26 mouse cellular contexts compared by ENCODE assay signal in the genomic region with DNA sequence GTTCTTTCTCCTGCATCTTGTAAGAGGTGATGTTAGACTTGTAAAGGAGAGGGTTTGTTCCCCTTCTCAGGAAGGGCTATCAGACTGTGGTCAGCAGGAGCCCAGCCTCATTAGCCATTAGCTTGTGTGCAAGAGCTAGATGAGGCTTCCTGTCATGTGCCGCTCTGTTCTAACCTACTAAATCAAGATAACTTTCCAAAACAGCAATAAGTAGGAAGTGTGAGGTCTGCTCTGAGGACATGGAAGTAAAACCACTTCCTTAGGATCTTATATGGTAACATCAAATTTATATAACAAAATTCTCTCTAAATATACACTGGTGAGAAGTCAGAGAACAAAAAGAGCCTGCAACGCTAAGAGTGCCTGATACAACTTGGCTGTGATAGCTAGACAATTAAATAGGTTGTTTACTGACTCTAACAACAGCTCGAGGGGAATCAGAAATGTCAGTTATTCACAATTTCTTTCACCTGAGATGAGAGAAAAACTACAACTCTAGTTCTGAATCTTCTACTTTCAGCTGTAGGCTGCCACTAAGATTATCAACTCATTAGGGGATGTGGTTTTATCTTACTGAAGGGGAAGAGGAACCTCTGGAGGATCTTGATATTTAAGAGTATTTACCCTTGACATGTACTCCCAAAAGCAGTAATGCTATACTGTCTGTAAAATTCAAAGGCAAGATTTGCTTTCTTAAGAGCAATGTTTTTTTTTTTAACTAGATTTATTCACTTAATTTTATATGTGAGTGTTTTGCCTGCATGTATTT. TPM values are rescaled to one million over a fixed set of nuclear protein-coding genes. Genes with fewer than 3 reads are reported as not detected.
DNase-seq lines count a peak whose midpoint lies in the region; ATAC-seq and TF ChIP-seq lines count a peak whose summit lies in the region.
"Had no signal": no experiment of that assay in that cellular context is flagged by ENCODE, and none has a peak within 500 bp of the region (broad histone marks: within the 10 kb centered on the region; RNA-seq: fewer than 3 reads in every experiment).

No protein-coding gene starts in this region.

- no peak for DNase-seq in left cerebral cortex, adult 2 months (ENCODE audit: extremely low spot score in 1 of 2, low spot score in 2 of 2)
- no peak for DNase-seq in left cerebral cortex, adult 8-10 months (ENCODE audit: low spot score in 2 of 2)
- peak; percentile 63 for DNase-seq in MEL-GATA-1-ER (ENCODE audit: extremely low read depth, low read depth)
- DNase-seq in induced T-regulatory cell, adult 2 months (ENCODE audit: low read depth) = peak; percentile 53
- DNase-seq in urinary bladder, postnatal 36 days (ENCODE audit: low spot score in 2 of 2) = no peak
- no peak for DNase-seq in heart, postnatal 25 days (ENCODE audit: low spot score)
- DNase-seq in embryo, embryonic 9.5 days (ENCODE audit: extremely low spot score) = no peak
- DNase-seq: adrenal gland, postnatal 36 days; B cell, adult 2 months; cerebellum, postnatal 25 days; forebrain, postnatal 0 days; gastrocnemius, postnatal 14 days; kidney, adult 18-20 months; kidney, postnatal 10 days; right cerebral cortex, postnatal 4 days; thymus, postnatal 4 days had no signal

- 66% methylated on average over 3 of the region's 3 CpGs for WGBS in intestine, postnatal 0 days

- no peaks in the 10 kb centered on the region for H3K36me3 ChIP-seq in intestine, postnatal 0 days (ENCODE audit: control insufficient read depth, insufficient read depth)
- H3K36me3 ChIP-seq: embryonic facial prominence, embryonic 12.5 days; hindbrain, embryonic 15.5 days; limb, embryonic 13.5 days; neural tube, embryonic 13.5 days had no signal

- H3K4me3 ChIP-seq in left cerebral cortex, adult 2 months = no peak overlapping the region
- H3K4me3 ChIP-seq in intestine, postnatal 0 days (ENCODE audit: low read depth, low read length) = no peak overlapping the region
- H3K4me3 ChIP-seq: embryonic facial prominence, embryonic 12.5 days; hindbrain, embryonic 15.5 days; limb, embryonic 13.5 days; neural tube, embryonic 13.5 days had no signal

- no peak overlapping the region for H3K4me2 ChIP-seq in intestine, postnatal 0 days (replicated peaks; ENCODE audit: low read depth)
- H3K4me2 ChIP-seq: embryonic facial prominence, embryonic 12.5 days; hindbrain, embryonic 15.5 days; limb, embryonic 13.5 days; neural tube, embryonic 13.5 days had no signal

- no peaks in the 10 kb centered on the region for H3K9me3 ChIP-seq in intestine, postnatal 0 days (ENCODE audit: control insufficient read depth)
- H3K9me3 ChIP-seq: embryonic facial prominence, embryonic 12.5 days; hindbrain, embryonic 15.5 days; limb, embryonic 13.5 days; neural tube, embryonic 13.5 days had no signal

- intact Hi-C loops in left cerebral cortex, adult 2 months (cut with DNase I) = no loop called here
- intact Hi-C loops in heart, postnatal 25 days (cut with DNase I) = no loop called here

- H3K4me1 ChIP-seq in intestine, postnatal 0 days (replicated peaks; ENCODE audit: control insufficient read depth, insufficient read depth, low read length) = no peaks in the 10 kb centered on the region
- H3K4me1 ChIP-seq: hindbrain, embryonic 15.5 days had no signal

- peaks cover 18% of the 10 kb centered on the region; the same call in 1 of the 2 replicates for H3K27me3 ChIP-seq in intestine, postnatal 0 days (replicated peaks; ENCODE audit: control insufficient read depth, insufficient read depth, low read length)

- ATAC-seq in intestine, postnatal 0 days = no peak
- ATAC-seq: forebrain, postnatal 0 days; lung, postnatal 0 days; Patski had no signal

- TF ChIP-seq CTCF in left cerebral cortex, adult 2 months (IDR thresholded peaks at IDR 0.05) = no peak
- no peak for TF ChIP-seq CTCF in intestine, postnatal 0 days (IDR thresholded peaks at IDR 0.05; ENCODE audit: low read depth)

- no peak overlapping the region for H3K9ac ChIP-seq in intestine, postnatal 0 days (ENCODE audit: low read depth, low read length)
- H3K9ac ChIP-seq: embryonic facial prominence, embryonic 12.5 days; forebrain, postnatal 0 days; hindbrain, embryonic 15.5 days; limb, embryonic 13.5 days; liver, embryonic 14.5 days; neural tube, embryonic 13.5 days had no signal

- H3K27ac ChIP-seq in left cerebral cortex, adult 2 months = peak overlapping the region; percentile 62; the same call in 1 of the 2 replicates
- no peak overlapping the region for H3K27ac ChIP-seq in intestine, postnatal 0 days (ENCODE audit: low read depth, low read length)
- H3K27ac ChIP-seq: embryonic facial prominence, embryonic 12.5 days; hindbrain, embryonic 15.5 days; limb, embryonic 13.5 days; liver, embryonic 14.5 days; neural tube, embryonic 13.5 days had no signal

RNA-seq across cellular contexts. Expression of a gene that starts 3.2 kb away (rescaled TPM):
- total RNA-seq in left cerebral cortex, adult 2 months (2021) = under 1 TPM; 0.61 to 0.75 TPM
- total RNA-seq in left cerebral cortex, adult 8-10 months (2022) = 1 to 10 TPM in 2 of 4 experiments, under 1 TPM in 2; 0.44 to 1.6 (median 0.97) TPM
- total RNA-seq in heart, postnatal 25 days (2021) = not detected
- polyA plus RNA-seq in intestine, postnatal 0 days (2015; fragmentation: Nextera tagmentation; extraction: Ambion mirVana) = 0.05 TPM in 1 of 2 replicates, not detected in the other
- total RNA-seq: adrenal gland, postnatal 36 days; gastrocnemius, postnatal 14 days; monocyte, adult 5-6 weeks had no signal
- polyA plus RNA-seq: heart, postnatal 0 days had no signal

RNA-seq across cellular contexts. Expression of a gene that starts 8.4 kb away (rescaled TPM):
- total RNA-seq in left cerebral cortex, adult 2 months (2021) = 10 to 100 TPM; 16.7 to 17.8 TPM
- total RNA-seq in left cerebral cortex, adult 8-10 months (2022) = 10 to 100 TPM in 1 of 4 experiments, 1 to 10 TPM in 3; 8.1 to 10.5 (median 9.0) TPM
- total RNA-seq in heart, postnatal 25 days (2021) = 1 to 10 TPM; 1.6 to 2.9 TPM
- 8.6 and 9.0 TPM in 2 replicates for polyA plus RNA-seq in intestine, postnatal 0 days (2015; fragmentation: Nextera tagmentation; extraction: Ambion mirVana)
- total RNA-seq: monocyte, adult 5-6 weeks had no signal

RNA-seq across cellular contexts. Expression of a gene that starts 11.5 kb away (rescaled TPM):
- total RNA-seq in left cerebral cortex, adult 2 months (2021) = not detected
- 1 to 10 TPM in 1 of 4 experiments, under 1 TPM in 2, not detected in 1; 0.86 to 1.3 (median 0.89) TPM for total RNA-seq in left cerebral cortex, adult 8-10 months (2022)
- under 1 TPM; 0.49 to 0.61 TPM for total RNA-seq in heart, postnatal 25 days (2021)
- polyA plus RNA-seq in intestine, postnatal 0 days (2015; fragmentation: Nextera tagmentation; extraction: Ambion mirVana) = not detected in 2 replicates
- total RNA-seq: adrenal gland, postnatal 36 days; monocyte, adult 5-6 weeks had no signal
- polyA plus RNA-seq: embryonic facial prominence, embryonic 12.5 days; limb, embryonic 13.5 days; liver, embryonic 14.5 days; Patski had no signal

RNA-seq across cellular contexts. Expression of a gene that starts 30.7 kb away (rescaled TPM):
- 10 to 100 TPM; 29.1 to 29.2 TPM for total RNA-seq in left cerebral cortex, adult 2 months (2021)
- 10 to 100 TPM; 52.5 to 55.9 (median 54.6) TPM for total RNA-seq in left cerebral cortex, adult 8-10 months (2022)
- total RNA-seq in heart, postnatal 25 days (2021) = not detected
- polyA plus RNA-seq in intestine, postnatal 0 days (2015; fragmentation: Nextera tagmentation; extraction: Ambion mirVana) = not detected in 2 replicates
- total RNA-seq: adrenal gland, postnatal 36 days; forebrain, postnatal 0 days; gastrocnemius, postnatal 14 days; monocyte, adult 5-6 weeks had no signal
- polyA plus RNA-seq: heart, postnatal 0 days; liver, embryonic 14.5 days had no signal

RNA-seq across cellular contexts. Expression of a gene that starts 34.1 kb away (rescaled TPM):
- 1 to 10 TPM; 5.3 to 6.2 TPM for total RNA-seq in left cerebral cortex, adult 2 months (2021)
- 1 to 10 TPM; 4.7 to 7.3 (median 6.6) TPM for total RNA-seq in left cerebral cortex, adult 8-10 months (2022)
- total RNA-seq in heart, postnatal 25 days (2021) = 10 to 100 TPM; 11.2 to 14.7 TPM
- 5.6 and 6.4 TPM in 2 replicates for polyA plus RNA-seq in intestine, postnatal 0 days (2015; fragmentation: Nextera tagmentation; extraction: Ambion mirVana)

Comparison
In these comparisons a context has a peak if more than half of its experiments do, and no peak if none do; other contexts are left out.
1. DNase-seq: peak in MEL-GATA-1-ER (single experiment) and induced T-regulatory cell, adult 2 months (single experiment); none in left cerebral cortex, adult 2 months (0 of 2), left cerebral cortex, adult 8-10 months (0 of 2), urinary bladder, postnatal 36 days (0 of 2), heart, postnatal 25 days (single experiment) and embryo, embryonic 9.5 days (single experiment).